Mouse (Mus musculus): ENCODE data around the gene Gclc.

Gclc gene

GRCm38 (mm10) chr9:77753853-77754727 is at the start of gene Gclc:
Gene Gclc (plus strand): TSS chr9:77754535.
- peak; percentile 92 for DNase-seq

- no peak for DNase-seq
Observed at GRCm38 (mm10) chr9:77706515-77706914, 47.8 kb upstream of the Gclc start.

GRCm38 (mm10) chr9:77707433-77708139 is 46.7 kb upstream of the Gclc start:
- DNase-seq: no peak

GRCm38 (mm10) chr9:77708950-77709349 is 45.4 kb upstream of the Gclc start:
- no peak for DNase-seq

GRCm38 (mm10) chr9:77711021-77711569 is 43.2 kb upstream of the Gclc start:
- DNase-seq: no peak

- no peak for DNase-seq
Observed at GRCm38 (mm10) chr9:77712816-77713215, 41.5 kb upstream of the Gclc start.

GRCm38 (mm10) chr9:77713301-77713700 is 41.0 kb upstream of the Gclc start:
- no peak for DNase-seq

- DNase-seq: no peak
Observed at GRCm38 (mm10) chr9:77715262-77715661, 39.1 kb upstream of the Gclc start.

GRCm38 (mm10) chr9:77716009-77716408 is 38.3 kb upstream of the Gclc start:
- no peak for DNase-seq

GRCm38 (mm10) chr9:77717831-77718435 is 36.4 kb upstream of the Gclc start:
- no peak for DNase-seq

GRCm38 (mm10) chr9:77718816-77719411 is 35.4 kb upstream of the Gclc start:
- no peak for DNase-seq

- no peak for DNase-seq
Observed at GRCm38 (mm10) chr9:77719675-77720074, 34.7 kb upstream of the Gclc start.

GRCm38 (mm10) chr9:77722381-77722780 is 32.0 kb upstream of the Gclc start:
- no peak for DNase-seq

GRCm38 (mm10) chr9:77724216-77724615 is 30.1 kb upstream of the Gclc start:
- no peak for DNase-seq

- no peak for DNase-seq
Observed at GRCm38 (mm10) chr9:77725448-77725847, 28.9 kb upstream of the Gclc start.

- no peak for DNase-seq
Observed at GRCm38 (mm10) chr9:77726018-77726684, 28.2 kb upstream of the Gclc start.

GRCm38 (mm10) chr9:77727012-77727411 is 27.3 kb upstream of the Gclc start:
- no peak for DNase-seq

- DNase-seq: no peak
Observed at GRCm38 (mm10) chr9:77732067-77732466, 22.3 kb upstream of the Gclc start.

- DNase-seq: no peak
Observed at GRCm38 (mm10) chr9:77737298-77738041, 16.9 kb upstream of the Gclc start.

GRCm38 (mm10) chr9:77741452-77741851 is 12.9 kb upstream of the Gclc start:
- no peak for DNase-seq

GRCm38 (mm10) chr9:77744798-77745197 is 9.5 kb upstream of the Gclc start:
- no peak for DNase-seq

GRCm38 (mm10) chr9:77746315-77746714 is 8.0 kb upstream of the Gclc start:
- DNase-seq: no peak
